ENCODE assay signal across 19 mouse cellular contexts in the genomic region with DNA sequence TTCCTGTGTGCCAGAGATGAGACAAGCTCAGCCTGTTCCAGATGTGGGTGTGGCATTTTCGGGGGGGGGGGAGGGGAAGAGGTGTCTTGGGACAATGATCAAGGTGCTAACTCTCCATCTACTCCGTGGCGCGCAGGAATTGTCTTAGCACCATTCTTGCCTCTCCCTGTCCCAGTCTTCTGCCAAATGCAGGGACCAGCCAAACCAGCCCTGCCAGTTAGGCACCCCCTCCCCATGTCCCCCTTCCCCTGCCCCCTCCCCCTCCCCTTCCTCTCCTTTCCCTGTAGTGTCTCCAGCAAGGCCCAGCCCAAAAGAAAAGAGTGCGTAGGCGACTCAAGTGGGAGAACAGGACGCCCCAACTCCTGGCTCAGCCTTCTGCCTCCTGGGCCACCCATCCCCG. TPM values are rescaled to one million over a fixed set of nuclear protein-coding genes. Genes with fewer than 3 reads are reported as not detected.
"Had no signal": no experiment of that assay in that cellular context is flagged by ENCODE, and none has a peak within 500 bp of the region (broad histone marks: within the 10 kb centered on the region; RNA-seq: fewer than 3 reads in every experiment).

No protein-coding gene starts in this region.

- H3K27me3 ChIP-seq: intestine, embryonic 15.5 days; midbrain, embryonic 13.5 days had no signal

- H3K4me1 ChIP-seq: intestine, embryonic 15.5 days; liver, embryonic 12.5 days; midbrain, embryonic 13.5 days had no signal

- H3K9me3 ChIP-seq: intestine, embryonic 15.5 days; liver, embryonic 12.5 days; midbrain, embryonic 13.5 days had no signal

- H3K27ac ChIP-seq: intestine, embryonic 15.5 days; layer of hippocampus, adult 2 months; liver, embryonic 12.5 days; midbrain, embryonic 13.5 days had no signal

- ATAC-seq: intestine, embryonic 15.5 days; liver, embryonic 12.5 days; midbrain, embryonic 13.5 days had no signal

- DNase-seq: kidney, adult 2 months; kidney, postnatal 10 days; kidney, postnatal 4 days; left cerebral cortex, postnatal 4 days; lung, postnatal 10 days; right cerebral cortex, postnatal 14 days; thymus, adult 18-20 months; thymus, postnatal 25 days had no signal

- H3K4me3 ChIP-seq: intestine, embryonic 15.5 days; layer of hippocampus, adult 2 months; liver, embryonic 12.5 days; midbrain, embryonic 13.5 days had no signal

- H3K9ac ChIP-seq: intestine, embryonic 15.5 days; liver, embryonic 12.5 days; midbrain, embryonic 13.5 days had no signal

- H3K4me2 ChIP-seq: intestine, embryonic 15.5 days; liver, embryonic 12.5 days; midbrain, embryonic 13.5 days had no signal

- H3K36me3 ChIP-seq: intestine, embryonic 15.5 days; liver, embryonic 12.5 days; midbrain, embryonic 13.5 days had no signal

RNA-seq across cellular contexts. Expression of gene Lmtk3, which starts 16.8 kb away (rescaled TPM):
- polyA plus RNA-seq: liver, embryonic 16.5 days had no signal

RNA-seq across cellular contexts. Expression of gene Spaca4, which starts 41.2 kb away (rescaled TPM):
- total RNA-seq: layer of hippocampus, adult 2 months; layer of hippocampus, postnatal 10 days; left cerebral cortex, postnatal 10 days; left cerebral cortex, postnatal 4 days; midbrain, postnatal 0 days had no signal
- polyA plus RNA-seq: limb, embryonic 14.5 days; liver, embryonic 12.5 days; liver, embryonic 16.5 days; midbrain, embryonic 13.5 days; midbrain, postnatal 0 days; neural tube, embryonic 14.5 days; spleen, adult 2 months had no signal

RNA-seq across cellular contexts. Expression of gene Fam83e, which starts 45.8 kb away (rescaled TPM):
- total RNA-seq: midbrain, postnatal 0 days had no signal
